Mouse (Mus musculus): ENCODE results near the gene Maml2.

- TF ChIP-seq EP300 (IDR thresholded peaks at IDR 0.05; ENCODE audit: low read depth) (no peak), CTCF (IDR thresholded peaks at IDR 0.05; ENCODE audit: low read depth) (no peak)
Measured at GRCm38 (mm10) chr9:13474951-13475350, 177.2 kb downstream of the Maml2 start.
